Mouse (Mus musculus) heart, adult 18-20 months (tissue): Measurements from ENCODE around the gene Slc38a4. TPM values are rescaled to one million over a fixed set of nuclear protein-coding genes. Genes with fewer than 3 reads are reported as not detected.

ENCODE experiments used
- DNase-seq, 2 experiments: peaks; one replicate each; pipeline ENCODE4 v3.0.0; 2021 to 2022; ENCODE audit warnings: mixed read lengths in 1 of 2
- total RNA-seq, 2 experiments: library from RNA; stranded (reverse); gene quantifications; 2 replicates each; pipeline ENCODE4 v1.2.3; 2021

Gene Slc38a4
- total RNA-seq, 2 experiments from 2014 or later: 3.7 to 5.0 TPM

- DNase-seq: peak in 1 of 2 experiments; percentile 27
Measured at GRCm38 (mm10) chr15:97054767-97055489, 828 bp downstream of the Slc38a4 start.

- peak in 1 of 2 experiments; percentile 11 for DNase-seq
Measured at GRCm38 (mm10) chr15:97054131-97054530, 1.6 kb downstream of the Slc38a4 start.

DNA sequence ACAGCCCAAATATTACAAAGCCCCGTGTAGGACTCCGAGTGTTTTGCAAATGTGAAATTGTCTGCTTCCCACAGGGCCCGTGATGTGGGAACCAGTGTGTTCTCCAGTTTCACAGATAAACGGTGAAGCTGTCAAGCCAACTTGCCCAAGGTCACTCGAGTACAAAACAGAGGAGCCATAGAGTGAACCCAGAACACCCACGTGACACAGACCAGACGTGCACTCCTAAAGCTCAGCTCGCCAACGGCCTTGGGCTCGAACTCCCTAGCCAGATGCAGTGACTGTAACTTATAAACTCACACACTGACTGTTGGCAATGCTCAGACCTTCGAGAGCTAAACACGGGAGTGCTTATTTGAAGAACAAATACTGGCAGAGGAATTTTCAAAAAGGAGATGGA lies 5.3 kb downstream of the Slc38a4 start:
- DNase-seq: peak; percentile 17 to 19

GRCm38 (mm10) chr15:97050011-97050410 lies 5.7 kb downstream of the Slc38a4 start:
- DNase-seq: no peak

GRCm38 (mm10) chr15:97049281-97049841 lies 6.4 kb downstream of the Slc38a4 start:
- DNase-seq: no peak

DNA sequence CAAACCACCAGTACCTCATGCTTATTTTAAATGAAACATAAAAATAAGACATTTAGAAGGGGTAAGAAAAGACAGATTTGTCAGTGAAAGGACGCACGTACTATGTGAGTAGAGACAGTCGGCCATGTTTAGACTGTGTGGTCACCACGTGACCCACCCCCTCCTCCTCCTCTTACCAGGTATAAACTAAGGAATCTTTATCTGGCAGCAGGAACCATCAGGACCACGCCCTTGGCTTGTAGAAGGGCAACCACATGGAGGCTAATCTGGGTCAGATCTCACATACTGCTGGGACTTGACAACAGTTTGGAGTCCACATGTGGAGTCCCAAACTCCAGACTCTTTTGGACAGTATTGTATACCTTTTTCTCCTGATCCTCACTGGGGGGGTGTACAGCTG lies 7.5 kb downstream of the Slc38a4 start:
- no peak for DNase-seq

DNA sequence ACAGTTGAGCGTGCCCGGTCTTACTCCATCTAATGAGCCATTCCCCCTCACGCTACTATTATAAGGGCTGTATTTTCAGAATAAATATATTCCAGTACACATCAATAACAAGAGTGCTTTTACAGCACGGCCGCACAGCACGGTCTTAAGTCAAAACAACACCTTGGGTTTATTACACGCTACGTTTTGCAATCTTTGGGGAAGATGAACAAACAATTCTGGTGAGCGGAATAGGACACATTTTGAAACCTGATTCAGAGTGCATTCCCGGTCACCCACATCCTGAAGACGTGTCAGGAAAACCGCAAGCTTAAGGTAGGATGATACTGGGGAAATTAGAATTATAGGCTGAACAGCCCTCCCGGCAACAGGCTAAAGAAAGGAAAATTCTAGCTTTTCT lies 11.8 kb downstream of the Slc38a4 start:
- no peak for DNase-seq

DNA sequence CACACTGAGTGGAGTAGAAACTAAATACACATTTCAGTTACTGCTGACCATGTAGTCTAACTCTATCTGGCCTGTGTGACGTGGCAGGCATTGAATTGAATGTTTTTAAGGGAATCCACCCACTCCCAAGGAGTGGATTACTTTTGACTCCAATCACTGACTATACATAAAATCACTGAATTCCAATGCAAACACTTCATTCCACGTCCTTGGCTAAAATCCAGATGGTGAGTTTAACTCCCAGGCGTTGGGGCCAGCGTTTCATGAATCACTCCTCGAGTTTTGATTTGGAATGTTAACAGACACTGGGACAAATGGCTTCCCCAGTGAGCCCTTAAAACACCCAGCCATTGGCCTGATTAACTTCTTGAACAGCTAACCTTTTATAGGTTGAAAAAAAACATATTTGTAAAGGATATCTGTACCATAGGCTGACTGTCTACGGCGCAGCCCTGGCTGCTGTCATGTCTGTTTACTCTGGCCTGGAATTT lies 13.7 kb downstream of the Slc38a4 start:
- no peak for DNase-seq

- no peak for DNase-seq
Measured at GRCm38 (mm10) chr15:97041182-97041581, 14.6 kb downstream of the Slc38a4 start.

GRCm38 (mm10) chr15:97037710-97038109 lies 18.0 kb downstream of the Slc38a4 start:
- DNase-seq: no peak

- no peak for DNase-seq
Measured at GRCm38 (mm10) chr15:97035892-97036291, 19.9 kb downstream of the Slc38a4 start.

GRCm38 (mm10) chr15:97033485-97033991 lies 22.2 kb downstream of the Slc38a4 start:
- DNase-seq: no peak

DNA sequence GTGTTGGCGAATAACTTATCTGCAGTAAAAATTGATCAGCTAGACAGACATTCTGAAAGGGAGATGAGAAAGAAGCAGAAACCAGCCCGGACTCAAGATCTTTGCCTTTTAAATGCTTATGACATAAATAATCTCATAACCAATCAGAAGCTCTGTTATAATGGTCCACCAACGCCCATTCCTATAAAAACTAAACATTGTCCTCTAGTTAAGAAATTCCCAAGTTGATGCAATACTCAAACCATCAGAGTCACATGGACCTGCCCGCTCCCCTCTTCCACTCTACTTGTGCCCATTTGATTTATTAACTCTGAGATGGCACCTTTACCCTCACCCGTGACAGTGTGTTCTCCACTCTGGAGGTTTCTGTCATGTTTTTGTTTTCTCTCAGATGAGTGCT lies 23.9 kb downstream of the Slc38a4 start:
- no peak for DNase-seq

- no peak for DNase-seq
Measured at GRCm38 (mm10) chr15:97030984-97031492, 24.7 kb downstream of the Slc38a4 start.

DNA sequence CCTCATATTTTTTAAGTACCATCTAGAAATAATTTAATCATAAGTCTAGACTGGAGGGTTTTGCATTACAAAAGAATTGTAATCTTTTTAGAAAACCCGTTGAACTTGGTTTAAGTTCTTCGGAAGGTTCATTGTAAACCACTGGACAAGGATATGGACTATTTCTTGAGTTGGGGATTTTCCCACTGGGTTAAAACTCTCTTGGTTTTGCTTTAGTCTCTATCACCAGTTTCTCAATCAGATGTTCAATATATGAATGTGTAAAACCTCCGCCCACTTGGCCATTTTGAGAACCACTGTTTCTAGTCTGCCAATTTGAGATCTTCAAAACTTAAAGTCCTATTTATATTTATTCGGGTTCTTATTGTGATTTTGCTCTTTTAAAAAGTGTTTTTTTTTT lies 25.6 kb downstream of the Slc38a4 start:
- DNase-seq: no peak

DNA sequence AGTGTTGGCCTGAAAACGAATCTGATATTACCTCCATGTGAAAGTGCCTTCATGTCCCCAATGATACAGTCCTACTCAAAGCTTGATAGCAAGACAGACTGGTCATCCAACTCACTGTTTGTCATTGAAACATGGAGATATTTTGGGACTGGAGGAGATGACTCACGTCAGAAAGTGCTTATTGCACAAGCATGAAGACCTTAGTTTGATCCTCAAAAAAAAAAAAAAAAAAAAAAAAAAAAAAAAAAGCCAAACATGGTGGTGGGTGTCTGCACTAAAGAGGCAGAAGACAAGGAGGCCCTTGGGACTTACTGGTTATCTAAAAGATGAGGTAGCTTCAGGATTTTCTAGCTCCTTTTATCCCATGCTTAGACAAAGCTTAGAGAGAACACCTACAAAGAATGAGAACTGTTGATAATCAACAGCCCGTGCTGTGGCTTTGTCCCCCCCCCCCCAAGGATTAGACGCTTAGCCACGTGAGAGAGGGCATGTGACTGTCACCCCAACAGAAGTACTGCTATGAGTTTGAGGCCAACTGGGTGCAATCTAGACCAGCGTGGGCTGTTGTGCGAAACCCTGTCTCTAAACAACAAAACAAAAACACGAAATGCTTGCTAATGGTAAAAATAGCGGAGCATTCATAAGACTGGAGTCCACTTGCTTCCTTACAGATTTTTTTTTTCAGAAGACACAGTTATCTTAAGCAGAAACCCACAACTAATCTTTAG lies 26.5 kb downstream of the Slc38a4 start:
- DNase-seq: no peak

DNA sequence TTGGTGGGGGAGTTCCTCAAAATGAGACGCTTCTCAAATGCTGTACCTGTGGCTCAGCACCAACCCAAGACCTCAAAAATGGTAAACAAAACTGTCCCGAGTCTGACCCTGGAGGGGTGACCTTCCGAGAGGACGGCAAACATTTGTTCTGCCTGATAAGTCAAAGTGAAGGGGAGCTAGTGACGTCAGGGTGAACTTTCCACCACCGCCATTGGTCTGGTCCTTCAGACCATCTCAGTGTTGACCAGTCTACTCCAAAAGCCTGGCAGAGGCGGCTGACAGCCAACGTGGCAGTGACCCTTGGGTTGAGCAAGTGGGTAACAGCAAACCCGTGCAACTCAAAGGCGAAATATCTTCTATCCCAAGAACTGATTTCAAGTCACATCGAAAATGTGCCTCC lies 27.1 kb downstream of the Slc38a4 start:
- no peak for DNase-seq

GRCm38 (mm10) chr15:97028046-97028634 lies 27.6 kb downstream of the Slc38a4 start:
- no peak for DNase-seq

- DNase-seq: no peak
Measured at GRCm38 (mm10) chr15:97026670-97027069, 29.1 kb downstream of the Slc38a4 start.

DNA sequence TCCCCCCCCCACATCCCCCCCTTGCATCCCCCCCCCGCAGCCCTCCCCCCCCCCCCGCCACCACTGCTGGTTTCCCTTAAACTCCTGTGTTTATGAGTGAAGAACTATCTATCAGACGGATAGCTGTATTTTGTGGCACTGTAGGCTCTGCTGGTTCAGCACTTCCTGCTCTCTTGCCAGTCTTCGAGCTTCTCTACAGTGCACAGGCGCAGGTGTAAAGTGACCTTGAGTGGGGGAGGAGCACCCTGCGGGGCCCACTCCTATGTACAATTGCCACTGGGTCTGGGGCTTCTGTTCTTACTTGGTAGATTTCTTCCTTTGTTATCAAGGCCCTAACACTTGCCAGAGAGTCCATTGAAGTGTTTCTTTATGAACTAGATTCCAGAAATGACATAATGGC lies 33.0 kb downstream of the Slc38a4 start:
- no peak for DNase-seq

- DNase-seq: no peak
Measured at GRCm38 (mm10) chr15:97022213-97022612, 33.5 kb downstream of the Slc38a4 start.

DNA sequence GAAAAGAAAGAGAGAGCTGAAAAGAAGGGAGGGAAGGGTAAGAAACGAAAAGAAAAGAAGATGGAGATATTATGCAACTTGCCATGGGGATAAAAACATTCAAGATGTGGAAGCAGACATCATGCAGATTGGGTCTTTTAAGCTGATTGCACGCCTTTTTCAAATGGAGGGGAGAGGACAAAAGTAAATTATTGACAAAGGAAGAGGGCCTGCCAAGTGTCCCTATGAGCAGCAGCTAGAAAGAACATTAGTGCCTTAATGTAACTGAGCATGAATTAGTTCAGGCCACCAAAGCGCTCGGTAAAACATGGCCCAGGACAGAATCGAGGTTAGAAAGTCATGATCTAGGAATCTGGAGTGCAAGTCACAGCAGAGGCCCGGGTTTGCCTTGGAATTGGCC lies 35.5 kb downstream of the Slc38a4 start:
- DNase-seq: no peak
